Mouse (Mus musculus): ENCODE results near the gene Prokr1.

- TF ChIP-seq USF1 (IDR thresholded peaks at IDR 0.05; ENCODE audit: low read depth) (no peak), CTCF (IDR thresholded peaks at IDR 0.05; ENCODE audit: control insufficient read depth, insufficient read depth, insufficient read length) (no peak), MAX (IDR thresholded peaks at IDR 0.05) (no peak), FOSL1 (IDR thresholded peaks at IDR 0.05; ENCODE audit: insufficient read depth, low read length, poor library complexity, severe bottlenecking) (no peak), MYOG (IDR thresholded peaks at IDR 0.05; ENCODE audit: control insufficient read depth, extremely low read depth, insufficient read length) (no peak), MYOD1 (IDR thresholded peaks at IDR 0.05; ENCODE audit: control insufficient read depth, insufficient read length, low read depth) (no peak), CEBPB (IDR thresholded peaks at IDR 0.05; ENCODE audit: low read depth) (no peak)
Measured at GRCm38 (mm10) chr6:87597116-87597833, 6.7 kb upstream of the Prokr1 start.

Data from C2C12 (cell line).